Mouse (Mus musculus): ENCODE data around the gene Gm21903.
"Not testable (repeated sequence)": the region's sequence is repeated elsewhere in the genome, so short reads cannot be mapped to it uniquely, and the experiment has no call there.

DNA sequence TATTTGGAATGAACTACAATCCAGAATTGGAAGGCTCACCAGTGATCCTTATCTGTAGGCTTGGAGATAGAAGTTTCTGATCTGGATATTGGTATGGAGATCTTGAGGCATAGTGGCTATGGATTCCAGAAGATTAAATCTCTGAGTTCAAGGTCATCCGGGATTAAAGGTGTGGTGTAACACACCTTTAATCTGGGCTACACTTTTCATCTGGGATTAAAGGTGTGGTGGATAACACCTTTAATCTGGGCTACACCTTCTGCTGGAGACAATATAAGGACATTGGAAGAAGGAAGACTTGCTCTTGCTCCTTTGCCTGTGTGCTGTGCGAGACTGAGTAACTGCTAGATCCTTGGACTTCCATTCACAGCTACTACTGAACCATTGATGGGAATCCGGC, 6.7 kb downstream of the Gm21903 start, which contains the start of gene Esp24:
- TF ChIP-seq CTCF (conservative IDR thresholded peaks at IDR 0.05; ENCODE audit: low read length); POU5F1 (IDR thresholded peaks at IDR 0.05; ENCODE audit: borderline replicate concordance, low read length); NANOG (IDR thresholded peaks at IDR 0.05; ENCODE audit: borderline replicate concordance, low read length): not testable (repeated sequence)

All from E14TG2a.4 (cell line).